10 mouse cellular contexts compared by ENCODE assay signal in the genomic region with DNA sequence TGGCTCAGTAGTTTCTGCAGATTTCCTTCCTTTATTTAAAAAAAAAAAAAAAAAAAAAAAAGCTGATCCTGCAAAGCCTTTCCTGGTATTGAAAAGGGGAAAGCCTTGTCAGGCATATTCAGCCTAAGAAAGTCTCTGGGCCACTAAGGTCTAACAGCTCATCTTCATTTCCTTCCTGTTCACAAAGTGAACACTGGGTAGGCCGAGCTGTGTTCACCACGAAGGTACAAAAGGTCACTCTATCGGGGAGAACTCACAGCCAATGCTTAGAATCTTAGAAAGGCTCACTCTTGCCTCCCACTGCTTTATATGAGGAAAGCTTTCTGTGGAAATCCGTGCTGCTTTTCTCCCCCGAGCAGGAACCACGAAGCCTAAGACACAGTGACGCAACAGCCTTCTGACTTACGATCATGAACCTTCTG. TPM values are rescaled to one million over a fixed set of nuclear protein-coding genes. Genes with fewer than 3 reads are reported as not detected.
A peak's percentile ranks its signal among the peaks of the same experiment; 100 is the strongest.
DNase-seq lines count a peak whose midpoint lies in the region; ATAC-seq and TF ChIP-seq lines count a peak whose summit lies in the region.
"Had no signal": no experiment of that assay in that cellular context is flagged by ENCODE, and none has a peak within 500 bp of the region (broad histone marks: within the 10 kb centered on the region; RNA-seq: fewer than 3 reads in every experiment).

No protein-coding gene starts in this region.

- no peak for DNase-seq in forebrain, embryonic 14.5 days (ENCODE audit: low spot score)
- peak; percentile 17 for DNase-seq in CH12.LX (ENCODE audit: extremely low read depth)
- DNase-seq in heart, postnatal 0 days (ENCODE audit: low spot score), result peak; percentile 20
- DNase-seq in liver, embryonic 13.5 days, result no peak
- DNase-seq in layer of hippocampus, postnatal 14 days (ENCODE audit: low spot score in 2 of 2), result no peak
- DNase-seq in cerebellum, postnatal 4 days (ENCODE audit: low spot score in 2 of 2), result no peak
- DNase-seq in Muller cell, postnatal 12 days (ENCODE audit: inconsistent ontology term), result no peak
- DNase-seq: cerebellum, adult 11 months had no signal

- TF ChIP-seq POLR2A in CH12.LX (IDR thresholded peaks at IDR 0.05; ENCODE audit: low read depth, low read length), result no peak

- in situ Hi-C loops in CH12.LX (cut with MboI; ENCODE audit: low pct_ligation_motif_present, low pct_unique_long_range_greater_than_20kb, low sequenced_read_pairs), result no loop called here

- peaks cover 3% of the 10 kb centered on the region; the same call in 1 of the 2 replicates for H3K36me3 ChIP-seq in forebrain, embryonic 16.5 days (ENCODE audit: control insufficient read depth, insufficient read depth)
- H3K36me3 ChIP-seq in forebrain, embryonic 14.5 days (ENCODE audit: control insufficient read depth, insufficient read depth, low read length), result peaks cover 20% of the 10 kb centered on the region
- no peaks in the 10 kb centered on the region for H3K36me3 ChIP-seq in CH12.LX (replicated peaks in 1 of 2; ENCODE audit: control insufficient read depth in 1 of 2, insufficient read depth in 1 of 2, low read length in 1 of 2)
- H3K36me3 ChIP-seq in heart, postnatal 0 days (replicated peaks; ENCODE audit: control insufficient read depth, insufficient read depth, low read length), result peaks cover 4% of the 10 kb centered on the region
- H3K36me3 ChIP-seq in liver, embryonic 13.5 days, result no peaks in the 10 kb centered on the region

- H3K4me1 ChIP-seq in forebrain, embryonic 16.5 days (replicated peaks; ENCODE audit: control insufficient read depth, insufficient read depth, low read length), result no peaks in the 10 kb centered on the region; the same call in 1 of the 2 replicates
- no peaks in the 10 kb centered on the region for H3K4me1 ChIP-seq in forebrain, embryonic 14.5 days (ENCODE audit: control insufficient read depth, insufficient read depth, low read length)
- H3K4me1 ChIP-seq in CH12.LX (ENCODE audit: control insufficient read depth in 1 of 2, insufficient read depth in 2 of 2), result peaks cover 0 to 15% of the 10 kb centered on the region in 2 experiments; a peak in 2 of 4 replicates
- peaks cover 9% of the 10 kb centered on the region for H3K4me1 ChIP-seq in heart, postnatal 0 days (ENCODE audit: control insufficient read depth, insufficient read depth)
- H3K4me1 ChIP-seq in liver, embryonic 13.5 days (replicated peaks), result peaks cover 24% of the 10 kb centered on the region; the same call in 1 of the 2 replicates

- H3K4me3 ChIP-seq in forebrain, embryonic 16.5 days (replicated peaks; ENCODE audit: low read length), result no peak overlapping the region
- H3K4me3 ChIP-seq in forebrain, embryonic 14.5 days (ENCODE audit: low read depth, low read length), result no peak overlapping the region
- no peak overlapping the region for H3K4me3 ChIP-seq in CH12.LX (replicated peaks in 1 of 3; ENCODE audit: low read depth in 2 of 3, low read length in 2 of 3, poor library complexity in 1 of 3)
- no peak overlapping the region for H3K4me3 ChIP-seq in heart, postnatal 0 days (ENCODE audit: low read depth, low read length)
- H3K4me3 ChIP-seq in liver, embryonic 13.5 days (replicated peaks), result no peak overlapping the region
- H3K4me3 ChIP-seq: myocyte had no signal

- no peak for TF ChIP-seq CTCF in CH12.LX (conservative IDR thresholded peaks at IDR 0.05 in 1 of 2, IDR thresholded peaks at IDR 0.05 in 1 of 2; ENCODE audit: low read depth in 2 of 2, low read length in 2 of 2)
- no peak for TF ChIP-seq CTCF in heart, postnatal 0 days (IDR thresholded peaks at IDR 0.05; ENCODE audit: low read depth)

- WGBS in forebrain, embryonic 16.5 days, result 84% methylated on average over 8 of the region's 8 CpGs
- 84% methylated on average over 8 of the region's 8 CpGs for WGBS in forebrain, embryonic 14.5 days
- 62% methylated on average over 8 of the region's 8 CpGs for WGBS in heart, postnatal 0 days
- WGBS in liver, embryonic 13.5 days (ENCODE audit: insufficient replicate concordance), result 33% methylated on average over 8 of the region's 8 CpGs

- no peak overlapping the region for H3K9ac ChIP-seq in forebrain, embryonic 16.5 days (replicated peaks; ENCODE audit: low read depth, low read length)
- H3K9ac ChIP-seq in forebrain, embryonic 14.5 days (ENCODE audit: low read length), result no peak overlapping the region
- no peak overlapping the region for H3K9ac ChIP-seq in CH12.LX (ENCODE audit: insufficient read depth, low read depth)
- H3K9ac ChIP-seq in heart, postnatal 0 days (replicated peaks; ENCODE audit: low read depth, low read length), result no peak overlapping the region
- H3K9ac ChIP-seq in liver, embryonic 13.5 days, result no peak overlapping the region

- dilution Hi-C loops in CH12.LX (cut with MboI; ENCODE audit: extremely low pct_ligation_motif_present, extremely low pct_unique_long_range_greater_than_20kb, low sequenced_read_pairs), result no loop called here

- no peaks in the 10 kb centered on the region for H3K9me3 ChIP-seq in forebrain, embryonic 16.5 days (ENCODE audit: control insufficient read depth, low read length)
- H3K9me3 ChIP-seq in forebrain, embryonic 14.5 days (replicated peaks; ENCODE audit: control insufficient read depth, low read length), result no peaks in the 10 kb centered on the region
- H3K9me3 ChIP-seq in CH12.LX (replicated peaks; ENCODE audit: low read length), result no peaks in the 10 kb centered on the region
- H3K9me3 ChIP-seq in heart, postnatal 0 days (replicated peaks; ENCODE audit: control insufficient read depth, low read length), result no peaks in the 10 kb centered on the region
- H3K9me3 ChIP-seq in liver, embryonic 13.5 days (replicated peaks), result no peaks in the 10 kb centered on the region

- no peak for TF ChIP-seq RAD21 in CH12.LX (IDR thresholded peaks at IDR 0.05; ENCODE audit: low read depth, low read length)

- no peak overlapping the region for H3K4me2 ChIP-seq in forebrain, embryonic 16.5 days (ENCODE audit: low read length)
- no peak overlapping the region for H3K4me2 ChIP-seq in forebrain, embryonic 14.5 days (ENCODE audit: low read length)
- no peak overlapping the region for H3K4me2 ChIP-seq in CH12.LX (ENCODE audit: insufficient read depth, low read depth, poor library complexity, severe bottlenecking)
- H3K4me2 ChIP-seq in heart, postnatal 0 days (ENCODE audit: low read depth, low read length), result no peak overlapping the region
- H3K4me2 ChIP-seq in liver, embryonic 13.5 days, result no peak overlapping the region

- 0 out of 2 replicates have a peak overlapping the region, but pooled peaks have one; percentile 4 for H3K27ac ChIP-seq in forebrain, embryonic 16.5 days (ENCODE audit: low read length)
- no peak overlapping the region for H3K27ac ChIP-seq in forebrain, embryonic 14.5 days (ENCODE audit: low read depth, low read length)
- H3K27ac ChIP-seq in CH12.LX (ENCODE audit: insufficient read depth, low read depth), result no peak overlapping the region
- H3K27ac ChIP-seq in heart, postnatal 0 days (ENCODE audit: low read depth), result peak overlapping the region; percentile 69
- H3K27ac ChIP-seq in liver, embryonic 13.5 days, result peak overlapping the region; percentile 13

- no peaks in the 10 kb centered on the region for H3K27me3 ChIP-seq in forebrain, embryonic 16.5 days (replicated peaks; ENCODE audit: control insufficient read depth, insufficient read depth, low read length)
- no peaks in the 10 kb centered on the region for H3K27me3 ChIP-seq in forebrain, embryonic 14.5 days (replicated peaks; ENCODE audit: control insufficient read depth, insufficient read depth, low read length)
- H3K27me3 ChIP-seq in CH12.LX (replicated peaks), result no peaks in the 10 kb centered on the region
- H3K27me3 ChIP-seq in heart, postnatal 0 days (ENCODE audit: control insufficient read depth, insufficient read depth, low read length), result no peaks in the 10 kb centered on the region
- H3K27me3 ChIP-seq in liver, embryonic 13.5 days, result no peaks in the 10 kb centered on the region

- no peaks in the 10 kb centered on the region for H3K79me2 ChIP-seq in CH12.LX (replicated peaks; ENCODE audit: control insufficient read depth, extremely low read depth, insufficient read depth, poor library complexity, severe bottlenecking)

- ATAC-seq in forebrain, embryonic 16.5 days, result no peak
- ATAC-seq in forebrain, embryonic 14.5 days, result no peak
- ATAC-seq in heart, postnatal 0 days (ENCODE audit: insufficient read depth, low read depth), result 0 out of 2 replicates have a peak, but pooled peaks have one; percentile 36
- peak; percentile 53; the same call in 1 of the 2 replicates for ATAC-seq in liver, embryonic 13.5 days (ENCODE audit: low read depth)

- TF ChIP-seq EP300 in CH12.LX (IDR thresholded peaks at IDR 0.05; ENCODE audit: low read length), result no peak
- no peak for TF ChIP-seq EP300 in heart, postnatal 0 days (IDR thresholded peaks at IDR 0.05; ENCODE audit: low read depth)

TF ChIP-seq in CH12.LX, 34 proteins besides CTCF, POLR2A, EP300 and RAD21:
- TF ChIP-seq ZNF384 (IDR thresholded peaks at IDR 0.05; ENCODE audit: low read depth, low read length) (peak; percentile 85), POLR2AphosphoS2 (IDR thresholded peaks at IDR 0.05; ENCODE audit: low read depth, low read length) (no peak), PAX5 (IDR thresholded peaks at IDR 0.05; ENCODE audit: low read length) (no peak), CHD2 (IDR thresholded peaks at IDR 0.05; ENCODE audit: low read length) (no peak), MAX (IDR thresholded peaks at IDR 0.05; ENCODE audit: low read length) (no peak)

RNA-seq across cellular contexts. Expression of a gene that starts 22.4 kb away (rescaled TPM):
- 38.2 and 43.6 TPM in 2 replicates for polyA plus RNA-seq in forebrain, embryonic 16.5 days (2015; fragmentation: Nextera tagmentation; extraction: Ambion mirVana)
- polyA plus RNA-seq in forebrain, embryonic 14.5 days (2014; fragmentation: Nextera tagmentation; extraction: Ambion mirVana), result 23.3 and 28.3 TPM in 2 replicates
- total RNA-seq in CH12.LX (2012; rRNA removed), result 23.1 and 27.9 TPM in 2 replicates
- 12.8 and 14.1 TPM in 2 replicates for total RNA-seq in CH12.LX (2014; rRNA removed)
- polyA plus RNA-seq in CH12.LX (2012; ENCODE audit: insufficient read length, low read depth), result 26.7 and 28.6 TPM in 2 replicates
- 37.6 and 49.0 TPM in 2 replicates for total RNA-seq in heart, postnatal 0 days (2014; rRNA removed; ENCODE audit: low replicate concordance)
- polyA plus RNA-seq in heart, postnatal 0 days (2015; fragmentation: Nextera tagmentation; extraction: Ambion mirVana), result 18.2 and 18.4 TPM in 2 replicates
- 10.9 and 13.7 TPM in 2 replicates for polyA plus RNA-seq in liver, embryonic 13.5 days (2015; fragmentation: Nextera tagmentation; extraction: Ambion mirVana)
- 100 to 1,000 TPM; 104 to 105 TPM for total RNA-seq in layer of hippocampus, postnatal 14 days (2021)

Comparison
In these comparisons a context has a peak if more than half of its experiments do, and no peak if none do; other contexts are left out.
1. H3K27ac ChIP-seq: peak in forebrain, embryonic 16.5 days (single experiment), heart, postnatal 0 days (single experiment) and liver, embryonic 13.5 days (single experiment); none in forebrain, embryonic 14.5 days (single experiment) and CH12.LX (single experiment).
2. ATAC-seq: peak in heart, postnatal 0 days (single experiment) and liver, embryonic 13.5 days (single experiment); none in forebrain, embryonic 16.5 days (single experiment) and forebrain, embryonic 14.5 days (single experiment).
3. DNase-seq: peak in CH12.LX (single experiment) and heart, postnatal 0 days (single experiment); none in forebrain, embryonic 14.5 days (single experiment), liver, embryonic 13.5 days (single experiment), layer of hippocampus, postnatal 14 days (0 of 2), cerebellum, postnatal 4 days (0 of 2) and Muller cell, postnatal 12 days (single experiment).